Mouse (Mus musculus): Measurements from ENCODE around the gene Zfp13.
"Not testable (repeated sequence)": the region's sequence is repeated elsewhere in the genome, so short reads cannot be mapped to it uniquely, and the experiment has no call there.

Zfp13 gene

DNA sequence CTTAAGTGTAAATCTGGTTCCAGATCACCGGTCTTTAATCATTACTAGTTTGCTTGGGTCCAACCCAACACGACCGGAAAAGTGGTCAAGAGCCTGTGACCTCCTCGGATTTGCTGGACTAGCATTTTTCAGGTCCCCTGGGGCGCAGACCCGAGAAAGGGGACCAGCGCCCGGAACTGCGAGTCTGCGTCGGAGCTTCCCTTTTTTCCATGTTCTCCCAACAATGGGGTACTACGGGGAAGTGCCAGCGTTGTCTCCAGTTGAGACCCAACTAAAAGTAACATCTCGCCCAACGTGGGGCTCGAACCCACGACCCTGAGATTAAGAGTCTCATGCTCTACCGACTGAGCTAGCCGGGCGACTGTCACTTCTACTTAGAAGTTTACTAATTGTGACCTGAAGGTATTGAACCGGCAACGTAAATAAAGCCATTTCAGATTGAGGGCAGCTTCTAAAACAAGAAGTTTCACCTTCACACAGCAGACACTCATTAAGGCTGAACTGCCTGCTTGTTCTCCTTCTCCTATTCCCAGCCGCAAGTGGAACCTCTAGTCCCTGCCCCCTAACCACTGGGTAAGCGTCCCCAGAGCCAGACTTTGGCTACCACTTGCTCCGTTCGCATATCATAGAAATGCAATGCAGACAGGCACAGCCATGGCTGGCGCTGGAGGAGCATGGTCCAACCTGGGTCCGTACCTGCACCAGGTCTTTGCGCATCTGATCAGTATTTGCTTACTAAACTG lies 64.1 kb downstream of the Zfp13 start:
- DNase-seq (ENCODE audit: low read depth in 1 of 2, low spot score in 2 of 2): not testable (repeated sequence)

DNA sequence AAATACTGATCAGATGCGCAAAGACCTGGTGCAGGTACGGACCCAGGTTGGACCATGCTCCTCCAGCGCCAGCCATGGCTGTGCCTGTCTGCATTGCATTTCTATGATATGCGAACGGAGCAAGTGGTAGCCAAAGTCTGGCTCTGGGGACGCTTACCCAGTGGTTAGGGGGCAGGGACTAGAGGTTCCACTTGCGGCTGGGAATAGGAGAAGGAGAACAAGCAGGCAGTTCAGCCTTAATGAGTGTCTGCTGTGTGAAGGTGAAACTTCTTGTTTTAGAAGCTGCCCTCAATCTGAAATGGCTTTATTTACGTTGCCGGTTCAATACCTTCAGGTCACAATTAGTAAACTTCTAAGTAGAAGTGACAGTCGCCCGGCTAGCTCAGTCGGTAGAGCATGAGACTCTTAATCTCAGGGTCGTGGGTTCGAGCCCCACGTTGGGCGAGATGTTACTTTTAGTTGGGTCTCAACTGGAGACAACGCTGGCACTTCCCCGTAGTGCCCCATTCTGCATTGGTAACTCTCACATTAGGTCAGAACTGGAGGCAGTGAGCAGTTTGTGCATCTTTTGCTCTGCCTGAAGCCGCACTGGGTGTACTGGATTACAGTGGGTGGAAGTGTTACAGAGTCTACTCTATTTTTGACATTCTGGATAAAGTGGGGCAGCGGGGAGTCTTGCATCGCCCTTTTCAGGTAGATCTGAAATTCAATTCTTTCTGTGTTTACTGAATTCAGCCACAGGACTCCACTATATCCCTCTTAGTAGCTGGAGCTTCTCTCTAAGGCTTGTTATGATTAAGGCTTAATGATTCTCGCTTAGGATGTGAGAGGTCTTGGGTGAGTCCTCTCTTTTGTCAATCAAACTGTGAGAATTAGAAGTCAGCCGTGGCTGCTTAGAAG lies 65.4 kb downstream of the Zfp13 start:
- not testable (repeated sequence) for DNase-seq (ENCODE audit: low read depth in 1 of 2, low spot score in 2 of 2)

DNA sequence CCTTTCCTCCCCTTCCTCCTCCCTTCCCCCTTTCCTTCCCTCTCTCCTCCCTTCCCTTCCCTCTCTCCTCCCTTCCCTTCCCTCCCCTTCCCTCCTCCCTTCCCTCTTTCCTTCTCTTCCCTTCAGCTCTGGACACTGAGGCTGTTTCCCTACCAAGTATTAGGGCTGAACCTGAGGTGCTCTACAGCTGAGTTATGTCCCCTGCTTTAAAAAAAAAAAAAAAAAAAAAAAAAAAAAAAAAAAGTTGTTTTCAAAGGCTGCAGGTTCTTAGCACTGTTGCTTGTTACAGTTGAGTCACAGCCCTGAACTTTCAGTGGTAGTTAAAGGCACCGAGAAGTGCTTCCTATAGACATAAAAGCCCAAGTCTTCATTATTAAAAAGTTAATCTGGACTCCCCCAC lies 67.9 kb downstream of the Zfp13 start:
- not testable (repeated sequence) for DNase-seq (ENCODE audit: low read depth in 1 of 2, low spot score in 2 of 2)
